Mouse (Mus musculus) heart, embryonic 16.5 days (tissue): ENCODE results near the gene Hist1h2bj. TPM values are rescaled to one million over a fixed set of nuclear protein-coding genes. Genes with fewer than 3 reads are reported as not detected.
A peak's percentile ranks its signal among the peaks of the same experiment; 100 is the strongest.

Experiments
- ATAC-seq: fragments of 200-750 bp; cut with Nextera tagmentation; replicated peaks from 2 replicates; pipeline ENCODE4 v1.8.0; 2017; ENCODE audit warnings: moderate number of reproducible peaks; ENCODE audit not compliant: insufficient read depth, low FRiP score; ENCODE audit errors: extremely low read depth
- H3K27ac ChIP-seq: fragments of 300-500 bp; sonication (generic); 2 replicates; pipeline ENCODE4 v1.5.1; 2014; ENCODE audit warnings: mild to moderate bottlenecking, low read length, control low read depth, moderate library complexity
- H3K27me3 ChIP-seq: fragments of 300-500 bp; sonication (generic); 2 replicates; pipeline ENCODE4 v1.6.1; 2014; ENCODE audit warnings: low read length, mixed read lengths; ENCODE audit not compliant: control insufficient read depth, insufficient read depth
- H3K36me3 ChIP-seq: fragments of 300-500 bp; sonication (generic); 2 replicates; pipeline ENCODE4 v1.6.1; 2014; ENCODE audit not compliant: control insufficient read depth, insufficient read depth
- H3K4me1 ChIP-seq: fragments of 300-500 bp; sonication (generic); 2 replicates; pipeline ENCODE4 v1.6.1; 2014; ENCODE audit warnings: low read length, mixed read lengths; ENCODE audit not compliant: control insufficient read depth, insufficient read depth
- H3K4me2 ChIP-seq: fragments of 300-500 bp; sonication (generic); 2 replicates; pipeline ENCODE4 v1.6.1; 2014; ENCODE audit warnings: low read depth, mild to moderate bottlenecking, control low read depth, low read length
- H3K4me3 ChIP-seq: fragments of 300-500 bp; sonication (generic); 2 replicates; pipeline ENCODE4 v1.5.1; 2014; ENCODE audit warnings: mild to moderate bottlenecking, control low read depth, low read length
- H3K9ac ChIP-seq: fragments of 300-500 bp; sonication (generic); 2 replicates; pipeline ENCODE4 v1.6.1; 2014; ENCODE audit warnings: low read length, control low read depth
- H3K9me3 ChIP-seq: fragments of 300-500 bp; sonication (generic); replicated peaks from 2 replicates; pipeline ENCODE4 v1.6.1; 2016; ENCODE audit warnings: low read length; ENCODE audit not compliant: control insufficient read depth
- WGBS: fragments of 180-500 bp; shearing (Covaris S2); extraction: QIAGEN DNeasy Blood & Tissue Kit; methylation state at CpG from one replicate; pipeline ENCODE4 v1.1.7; 2014; 5-methylcytosine and 5-hydroxymethylcytosine counted together
- polyA plus RNA-seq: library from polyadenylated mRNA; unstranded; fragments of >200 nt; fragmentation: Nextera tagmentation; extraction: Ambion mirVana; gene quantifications from 2 replicates; pipeline ENCODE4 v1.2.1, GENCODE M21; 2015

The Hist1h2bj gene
- polyA plus RNA-seq, 1 experiment from 2014 or later, result 9.9 TPM

GRCm38 (mm10) chr13:22009642-22010041 is 33.4 kb upstream of the Hist1h2bj start, which contains the start of gene Prss16:
Gene Prss16, minus strand, starts transcription at chr13:22009742.
- H3K4me3 ChIP-seq, result no peak within 1 kb of the TSS
- no peak for ATAC-seq
- no peak within 1 kb of the TSS for H3K27ac ChIP-seq
- no peak within 1 kb of the TSS for H3K9ac ChIP-seq
- H3K36me3 ChIP-seq, result no peaks in the 10 kb centered on the region
- no peaks in the 10 kb centered on the region for H3K9me3 ChIP-seq
- H3K27me3 ChIP-seq, result peaks cover 70% of the 10 kb centered on the region
- H3K4me2 ChIP-seq, result no peak within 1 kb of the TSS
- H3K4me1 ChIP-seq, result peaks cover 13% of the 10 kb centered on the region
- WGBS, result 40% methylated on average over 6 of the region's 7 CpGs

- Histone ChIP-seq H3K4me2 (peak overlapping the region; percentile 56; the same call in 1 of the 2 replicates), H3K4me3 (0 out of 2 replicates have a peak overlapping the region, but pooled peaks have one; percentile 10), H3K27me3 (peaks cover 48% of the 10 kb centered on the region), H3K4me1 (peaks cover 6% of the 10 kb centered on the region), H3K27ac (no peak overlapping the region), H3K9ac (no peak overlapping the region), H3K9me3 (no peaks in the 10 kb centered on the region), H3K36me3 (no peaks in the 10 kb centered on the region)
- WGBS, result 26% methylated on average over 13 of the region's 13 CpGs
- ATAC-seq, result no peak
Measured at GRCm38 (mm10) chr13:22013716-22014115, 29.3 kb upstream of the Hist1h2bj start.

GRCm38 (mm10) chr13:22014411-22014845 is 28.6 kb upstream of the Hist1h2bj start:
- Histone ChIP-seq H3K9me3 (no peaks in the 10 kb centered on the region), H3K27me3 (peaks cover 43% of the 10 kb centered on the region), H3K36me3 (no peaks in the 10 kb centered on the region), H3K9ac (no peak overlapping the region), H3K4me3 (peak overlapping the region; percentile 38), H3K4me1 (peaks cover 6% of the 10 kb centered on the region), H3K4me2 (peak overlapping the region; percentile 56), H3K27ac (no peak overlapping the region; the same call in 1 of the 2 replicates)
- ATAC-seq, result no peak
- WGBS, result 13% methylated on average over 17 of the region's 17 CpGs

- H3K4me1 ChIP-seq, result peaks cover 6% of the 10 kb centered on the region
- H3K4me3 ChIP-seq, result peak overlapping the region; percentile 25; the same call in 1 of the 2 replicates
- H3K9me3 ChIP-seq, result no peaks in the 10 kb centered on the region
- H3K4me2 ChIP-seq, result peak overlapping the region; percentile 29; the same call in 1 of the 2 replicates
- no peak overlapping the region for H3K9ac ChIP-seq
- H3K27ac ChIP-seq, result no peak overlapping the region
- 16% methylated on average over 27 of the region's 27 CpGs for WGBS
- H3K36me3 ChIP-seq, result no peaks in the 10 kb centered on the region
- peaks cover 36% of the 10 kb centered on the region for H3K27me3 ChIP-seq
- peak; percentile 84 for ATAC-seq
Measured at GRCm38 (mm10) chr13:22015479-22016450, 27.2 kb upstream of the Hist1h2bj start.

GRCm38 (mm10) chr13:22019934-22020835 is 22.8 kb upstream of the Hist1h2bj start:
- no peaks in the 10 kb centered on the region for H3K4me1 ChIP-seq
- peak overlapping the region; percentile 15; the same call in 1 of the 2 replicates for H3K27ac ChIP-seq
- peak overlapping the region; percentile 78 for H3K4me2 ChIP-seq
- H3K9me3 ChIP-seq, result no peaks in the 10 kb centered on the region
- no peak for ATAC-seq
- under 1% methylated on average over 44 of the region's 44 CpGs for WGBS
- peak overlapping the region; percentile 70 for H3K9ac ChIP-seq
- H3K36me3 ChIP-seq, result no peaks in the 10 kb centered on the region
- H3K27me3 ChIP-seq, result peaks cover 11% of the 10 kb centered on the region
- H3K4me3 ChIP-seq, result peak overlapping the region; percentile 64

- Histone ChIP-seq H3K4me2 (peak overlapping the region; percentile 78), H3K27ac (no peak overlapping the region; the same call in 1 of the 2 replicates), H3K27me3 (peaks cover 7% of the 10 kb centered on the region; the same call in 1 of the 2 replicates), H3K9me3 (no peaks in the 10 kb centered on the region), H3K36me3 (no peaks in the 10 kb centered on the region), H3K9ac (peak overlapping the region; percentile 71), H3K4me1 (no peaks in the 10 kb centered on the region), H3K4me3 (peak overlapping the region; percentile 64)
- peak; percentile 63 for ATAC-seq
- 1% methylated on average over 8 of the region's 8 CpGs for WGBS
Measured at GRCm38 (mm10) chr13:22020901-22021339, 22.1 kb upstream of the Hist1h2bj start.

GRCm38 (mm10) chr13:22021581-22021980 is 21.4 kb upstream of the Hist1h2bj start:
- peaks cover 1% of the 10 kb centered on the region; the same call in 1 of the 2 replicates for H3K27me3 ChIP-seq
- no peaks in the 10 kb centered on the region; the same call in 1 of the 2 replicates for H3K4me1 ChIP-seq
- WGBS, result 1% methylated on average over 11 of the region's 11 CpGs
- no peaks in the 10 kb centered on the region for H3K9me3 ChIP-seq
- peak overlapping the region; percentile 78 for H3K4me2 ChIP-seq
- H3K27ac ChIP-seq, result peak overlapping the region; percentile 66
- no peaks in the 10 kb centered on the region for H3K36me3 ChIP-seq
- H3K9ac ChIP-seq, result peak overlapping the region; percentile 71
- no peak for ATAC-seq
- peak overlapping the region; percentile 64 for H3K4me3 ChIP-seq

GRCm38 (mm10) chr13:22022241-22022640 is 20.8 kb upstream of the Hist1h2bj start:
- H3K4me1 ChIP-seq, result no peaks in the 10 kb centered on the region; the same call in 1 of the 2 replicates
- peak; percentile 71; the same call in 1 of the 2 replicates for ATAC-seq
- H3K36me3 ChIP-seq, result no peaks in the 10 kb centered on the region
- H3K9ac ChIP-seq, result peak overlapping the region; percentile 71
- peak overlapping the region; percentile 64 for H3K4me3 ChIP-seq
- H3K27me3 ChIP-seq, result no peaks in the 10 kb centered on the region
- no peaks in the 10 kb centered on the region for H3K9me3 ChIP-seq
- H3K27ac ChIP-seq, result peak overlapping the region; percentile 66; the same call in 1 of the 2 replicates
- peak overlapping the region; percentile 78 for H3K4me2 ChIP-seq
- 1% methylated on average over 9 of the region's 9 CpGs for WGBS
